9 mouse cellular contexts compared by ENCODE assay signal in genomic region chr13:58384371-58384770, GRCm38 (mm10). TPM values are rescaled to one million over a fixed set of nuclear protein-coding genes. Genes with fewer than 3 reads are reported as not detected.
DNase-seq lines count a peak whose midpoint lies in the region; ATAC-seq and TF ChIP-seq lines count a peak whose summit lies in the region.
"Had no signal": no experiment of that assay in that cellular context is flagged by ENCODE, and none has a peak within 500 bp of the region (broad histone marks: within the 10 kb centered on the region; RNA-seq: fewer than 3 reads in every experiment).

No protein-coding gene starts in this region.

- 41% methylated on average over 11 of the region's 11 CpGs for WGBS in embryonic facial prominence, embryonic 13.5 days
- WGBS in intestine, embryonic 15.5 days, result 39% methylated on average over 11 of the region's 11 CpGs
- 64% methylated on average over 10 of the region's 11 CpGs for WGBS in neural tube, embryonic 12.5 days

- peak overlapping the region; percentile 67 for H3K4me3 ChIP-seq in layer of hippocampus, adult 2 months
- H3K4me3 ChIP-seq in embryonic facial prominence, embryonic 13.5 days, result peak overlapping the region; percentile 77
- H3K4me3 ChIP-seq in intestine, embryonic 15.5 days (replicated peaks), result peak overlapping the region; percentile 82
- H3K4me3 ChIP-seq in neural tube, embryonic 12.5 days, result peak overlapping the region; percentile 70

- DNase-seq in layer of hippocampus, adult 2 months (ENCODE audit: low spot score in 2 of 2), result no peak
- DNase-seq in layer of hippocampus, adult 8-10 months (ENCODE audit: low spot score in 2 of 2), result no peak
- DNase-seq in gastrocnemius, postnatal 10 days, result no peak
- DNase-seq in T-cell, adult 2 months (ENCODE audit: low spot score), result no peak
- DNase-seq in urinary bladder, postnatal 14 days (ENCODE audit: low spot score), result no peak

- no peak for TF ChIP-seq CTCF in layer of hippocampus, adult 2 months (conservative IDR thresholded peaks at IDR 0.05)

- peaks cover 34% of the 10 kb centered on the region for H3K36me3 ChIP-seq in embryonic facial prominence, embryonic 13.5 days
- H3K36me3 ChIP-seq in intestine, embryonic 15.5 days, result peaks cover 25% of the 10 kb centered on the region
- peaks cover 33% of the 10 kb centered on the region for H3K36me3 ChIP-seq in neural tube, embryonic 12.5 days

- H3K27ac ChIP-seq in layer of hippocampus, adult 2 months, result no peak overlapping the region
- H3K27ac ChIP-seq in embryonic facial prominence, embryonic 13.5 days, result no peak overlapping the region
- 0 out of 2 replicates have a peak overlapping the region, but pooled peaks have one; percentile 69 for H3K27ac ChIP-seq in intestine, embryonic 15.5 days
- no peak overlapping the region for H3K27ac ChIP-seq in neural tube, embryonic 12.5 days

- peaks cover 18% of the 10 kb centered on the region for H3K9me3 ChIP-seq in embryonic facial prominence, embryonic 13.5 days
- H3K9me3 ChIP-seq in intestine, embryonic 15.5 days, result no peaks in the 10 kb centered on the region
- peaks cover 25% of the 10 kb centered on the region for H3K9me3 ChIP-seq in neural tube, embryonic 12.5 days

- ATAC-seq in embryonic facial prominence, embryonic 13.5 days (ENCODE audit: insufficient number of reproducible peaks, insufficient read depth, low FRiP score, low TSS enrichment, low read depth), result no peak
- ATAC-seq in intestine, embryonic 15.5 days, result peak; percentile 14; the same call in 1 of the 2 replicates
- ATAC-seq in neural tube, embryonic 12.5 days (ENCODE audit: low FRiP score, low read depth), result 0 out of 2 replicates have a peak, but pooled peaks have one; percentile 35

- H3K27me3 ChIP-seq in embryonic facial prominence, embryonic 13.5 days, result no peaks in the 10 kb centered on the region
- no peaks in the 10 kb centered on the region for H3K27me3 ChIP-seq in intestine, embryonic 15.5 days (replicated peaks)
- no peaks in the 10 kb centered on the region for H3K27me3 ChIP-seq in neural tube, embryonic 12.5 days (replicated peaks)

- peak overlapping the region; percentile 87 for H3K9ac ChIP-seq in embryonic facial prominence, embryonic 13.5 days
- peak overlapping the region; percentile 84 for H3K9ac ChIP-seq in intestine, embryonic 15.5 days
- H3K9ac ChIP-seq in neural tube, embryonic 12.5 days, result peak overlapping the region; percentile 75

- peaks cover 6% of the 10 kb centered on the region; the same call in 1 of the 2 replicates for H3K4me1 ChIP-seq in embryonic facial prominence, embryonic 13.5 days
- peaks cover 10% of the 10 kb centered on the region for H3K4me1 ChIP-seq in intestine, embryonic 15.5 days (replicated peaks)
- H3K4me1 ChIP-seq in neural tube, embryonic 12.5 days, result peaks cover 5% of the 10 kb centered on the region

- peak overlapping the region; percentile 91 for H3K4me2 ChIP-seq in embryonic facial prominence, embryonic 13.5 days
- peak overlapping the region; percentile 94 for H3K4me2 ChIP-seq in intestine, embryonic 15.5 days (replicated peaks)
- H3K4me2 ChIP-seq in neural tube, embryonic 12.5 days (replicated peaks), result peak overlapping the region; percentile 93

RNA-seq across cellular contexts. Expression of gene 2210016F16Rik, which starts 0.7 kb away (rescaled TPM):
- total RNA-seq in layer of hippocampus, adult 2 months (2021), result 1 to 10 TPM; 6.7 to 7.6 TPM
- total RNA-seq in layer of hippocampus, adult 8-10 months (2022), result 1 to 10 TPM; 6.8 to 9.5 (median 7.6) TPM
- 25.6 and 26.3 TPM in 2 replicates for polyA plus RNA-seq in embryonic facial prominence, embryonic 13.5 days (2015; fragmentation: Nextera tagmentation; extraction: Ambion mirVana)
- polyA plus RNA-seq in intestine, embryonic 15.5 days (2015; fragmentation: Nextera tagmentation; extraction: Ambion mirVana), result 42.1 and 44.1 TPM in 2 replicates
- 27.6 and 28.0 TPM in 2 replicates for polyA plus RNA-seq in neural tube, embryonic 12.5 days (2016; fragmentation: Nextera tagmentation; extraction: Ambion mirVana)
- total RNA-seq in gastrocnemius, postnatal 10 days (2021), result 10 to 100 TPM; 11.5 to 11.9 TPM

RNA-seq across cellular contexts. Expression of gene Rmi1, which starts 17.7 kb away (rescaled TPM):
- total RNA-seq in layer of hippocampus, adult 2 months (2021), result 10 to 100 TPM; 16.8 to 17.9 TPM
- total RNA-seq in layer of hippocampus, adult 8-10 months (2022), result 10 to 100 TPM; 17.0 to 20.7 (median 18.1) TPM
- 24.7 and 25.9 TPM in 2 replicates for polyA plus RNA-seq in embryonic facial prominence, embryonic 13.5 days (2015; fragmentation: Nextera tagmentation; extraction: Ambion mirVana)
- polyA plus RNA-seq in intestine, embryonic 15.5 days (2015; fragmentation: Nextera tagmentation; extraction: Ambion mirVana), result 21.5 and 25.7 TPM in 2 replicates
- 25.5 and 31.2 TPM in 2 replicates for polyA plus RNA-seq in neural tube, embryonic 12.5 days (2016; fragmentation: Nextera tagmentation; extraction: Ambion mirVana)
- total RNA-seq in gastrocnemius, postnatal 10 days (2021), result 1 to 10 TPM; 6.5 to 7.8 TPM

RNA-seq across cellular contexts. Expression of gene Hnrnpk, which starts 18.8 kb away (rescaled TPM):
- total RNA-seq in layer of hippocampus, adult 2 months (2021), result 100 to 1,000 TPM; 660 to 681 TPM
- 100 to 1,000 TPM; 676 to 762 (median 708) TPM for total RNA-seq in layer of hippocampus, adult 8-10 months (2022)
- 1,653 and 1,754 TPM in 2 replicates for polyA plus RNA-seq in embryonic facial prominence, embryonic 13.5 days (2015; fragmentation: Nextera tagmentation; extraction: Ambion mirVana)
- polyA plus RNA-seq in intestine, embryonic 15.5 days (2015; fragmentation: Nextera tagmentation; extraction: Ambion mirVana), result 1,180 and 1,388 TPM in 2 replicates
- polyA plus RNA-seq in neural tube, embryonic 12.5 days (2016; fragmentation: Nextera tagmentation; extraction: Ambion mirVana), result 1,935 and 2,000 TPM in 2 replicates
- 100 to 1,000 TPM; 504 to 564 TPM for total RNA-seq in gastrocnemius, postnatal 10 days (2021)

RNA-seq across cellular contexts. Expression of gene Kif27, which starts 25.4 kb away (rescaled TPM):
- 1 to 10 TPM; 3.3 TPM for total RNA-seq in layer of hippocampus, adult 2 months (2021)
- 1 to 10 TPM; 2.9 to 4.5 (median 4.1) TPM for total RNA-seq in layer of hippocampus, adult 8-10 months (2022)
- polyA plus RNA-seq in embryonic facial prominence, embryonic 13.5 days (2015; fragmentation: Nextera tagmentation; extraction: Ambion mirVana), result 0.73 and 0.98 TPM in 2 replicates
- 0.40 and 0.69 TPM in 2 replicates for polyA plus RNA-seq in intestine, embryonic 15.5 days (2015; fragmentation: Nextera tagmentation; extraction: Ambion mirVana)
- 1.1 and 2.4 TPM in 2 replicates for polyA plus RNA-seq in neural tube, embryonic 12.5 days (2016; fragmentation: Nextera tagmentation; extraction: Ambion mirVana)
- total RNA-seq in gastrocnemius, postnatal 10 days (2021), result under 1 TPM; 0.33 to 0.34 TPM
- total RNA-seq: gastrocnemius, adult 18-20 months had no signal
